Mouse (Mus musculus) brain, embryonic 14.5 days (tissue): ENCODE data around the gene Plxnd1. TPM values are rescaled to one million over a fixed set of nuclear protein-coding genes. Genes with fewer than 3 reads are reported as not detected.
A peak's percentile ranks its signal among the peaks of the same experiment; 100 is the strongest.

ENCODE experiments used
- DNase-seq: peaks from one replicate; pipeline ENCODE4 v3.0.0-alpha.2; 2011; ENCODE audit warnings: low read depth
- CTCF ChIP-seq: fragments of 200-500 bp; IDR thresholded peaks from 2 replicates; pipeline ENCODE4 v1.5.1; 2012; ENCODE audit warnings: inconsistent platforms, mild to moderate bottlenecking, moderate library complexity, borderline replicate concordance; ENCODE audit not compliant: insufficient read depth, insufficient read length; ENCODE audit errors: extremely low read depth
- POLR2A ChIP-seq: fragments of 200-500 bp; IDR thresholded peaks from 2 replicates; pipeline ENCODE4 v1.6.1; 2012; ENCODE audit warnings: mild to moderate bottlenecking, inconsistent platforms, borderline replicate concordance; ENCODE audit not compliant: poor library complexity, insufficient read depth, insufficient read length, severe bottlenecking; ENCODE audit errors: extremely low read depth
- polyA plus RNA-seq: library from polyadenylated mRNA; depleted of rRNA; stranded (reverse); fragments of >200 nt; gene quantifications from 2 replicates; pipeline ENCODE4 v1.2.3, GENCODE M21; 2012

The Plxnd1 gene
- polyA plus RNA-seq, 1 experiment, result 38.5 TPM

- TF ChIP-seq POLR2A (no peak), CTCF (peak; percentile 7; the same call in 1 of the 2 replicates)
- peak; percentile 49 for DNase-seq
Observed at GRCm38 (mm10) chr6:115996171-115996851, 1.5 kb upstream of the Plxnd1 start.

DNA sequence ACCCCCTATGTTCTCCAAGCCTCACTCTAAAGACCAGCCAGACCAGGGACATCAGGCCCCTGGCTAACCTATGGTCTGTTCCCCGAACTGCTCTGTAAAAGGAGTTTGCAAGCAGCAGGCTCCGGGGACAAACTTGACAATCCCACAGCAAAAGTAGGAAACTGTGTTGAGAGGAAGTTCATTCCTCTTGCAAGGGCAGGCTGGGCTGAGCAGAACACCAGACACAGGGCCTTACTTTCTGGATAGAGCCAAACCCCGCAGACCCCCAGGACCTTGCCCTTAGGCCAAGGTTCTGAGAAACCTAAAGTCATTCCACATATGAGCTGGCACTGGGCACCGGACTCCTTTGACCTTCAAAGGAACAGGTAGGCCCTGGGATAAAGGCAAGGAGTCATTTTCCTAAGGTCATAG lies 731 bp upstream of the Plxnd1 start:
- no peak for TF ChIP-seq POLR2A
- TF ChIP-seq CTCF, result no peak

DNA sequence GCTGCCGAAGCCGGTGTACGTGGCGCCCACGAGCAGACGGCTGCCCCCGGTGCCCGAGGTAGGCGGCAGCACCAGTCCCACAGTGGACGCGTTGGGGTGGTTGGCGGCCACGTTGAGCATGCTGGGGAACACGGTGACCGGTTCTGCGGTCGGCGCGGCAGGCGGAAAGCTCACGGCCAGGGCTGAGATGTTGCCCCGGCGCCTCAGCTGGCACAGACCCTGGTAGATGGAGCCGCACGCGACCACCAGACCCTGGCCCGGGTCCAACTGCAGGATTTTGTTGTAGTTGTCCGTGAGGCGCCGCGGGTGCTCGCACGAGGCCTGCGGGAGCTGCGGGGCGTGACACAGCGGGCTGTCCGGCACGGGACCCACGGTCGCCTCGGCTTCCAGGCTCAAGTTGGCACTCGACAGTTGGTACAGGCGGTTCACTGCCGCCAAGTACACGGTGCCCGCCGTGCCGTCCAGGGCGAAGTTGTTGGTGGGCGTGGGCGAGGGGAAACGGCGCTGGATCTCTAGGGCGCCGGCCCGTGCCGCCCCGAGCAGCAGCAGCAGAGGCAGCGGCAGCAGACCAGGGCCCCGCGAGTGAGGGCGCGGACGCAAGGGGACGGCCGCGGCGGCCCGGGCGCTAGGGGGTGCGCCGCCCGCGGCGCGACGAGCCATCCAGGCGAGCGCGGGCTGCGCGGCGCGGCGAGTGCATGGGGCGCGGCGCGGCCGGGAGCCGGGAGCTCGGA lies 494 bp downstream of the Plxnd1 start:
- peak; percentile 34 for DNase-seq
- no peak for TF ChIP-seq POLR2A
- TF ChIP-seq CTCF, result no peak

More for the DNA sequence above, 731 bp upstream of the Plxnd1 start:
- DNase-seq, result no peak

- TF ChIP-seq POLR2A (no peak), CTCF (no peak)
- DNase-seq, result peak; percentile 64
Observed at GRCm38 (mm10) chr6:115993463-115994145, 1.2 kb downstream of the Plxnd1 start.

DNA sequence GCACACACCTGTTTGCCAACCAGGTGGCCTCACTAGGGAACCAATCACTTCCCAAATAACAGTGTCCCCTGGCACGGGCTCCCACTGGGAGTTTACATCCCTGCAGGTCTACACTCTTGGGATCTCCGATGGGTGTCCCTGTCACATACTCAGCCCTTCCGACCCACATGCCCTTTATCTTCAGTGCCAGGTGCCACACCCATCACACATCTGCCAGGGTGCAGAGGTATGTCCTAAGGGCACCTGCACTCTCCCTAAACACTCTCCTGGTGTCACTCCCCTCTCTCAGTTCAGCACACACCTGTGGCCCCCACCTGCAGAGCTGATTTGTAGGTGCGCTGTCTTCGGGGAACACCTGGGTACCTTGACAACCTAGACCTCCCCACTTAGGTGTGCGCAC lies 1.8 kb downstream of the Plxnd1 start:
- TF ChIP-seq CTCF, result no peak
- DNase-seq, result no peak

DNA sequence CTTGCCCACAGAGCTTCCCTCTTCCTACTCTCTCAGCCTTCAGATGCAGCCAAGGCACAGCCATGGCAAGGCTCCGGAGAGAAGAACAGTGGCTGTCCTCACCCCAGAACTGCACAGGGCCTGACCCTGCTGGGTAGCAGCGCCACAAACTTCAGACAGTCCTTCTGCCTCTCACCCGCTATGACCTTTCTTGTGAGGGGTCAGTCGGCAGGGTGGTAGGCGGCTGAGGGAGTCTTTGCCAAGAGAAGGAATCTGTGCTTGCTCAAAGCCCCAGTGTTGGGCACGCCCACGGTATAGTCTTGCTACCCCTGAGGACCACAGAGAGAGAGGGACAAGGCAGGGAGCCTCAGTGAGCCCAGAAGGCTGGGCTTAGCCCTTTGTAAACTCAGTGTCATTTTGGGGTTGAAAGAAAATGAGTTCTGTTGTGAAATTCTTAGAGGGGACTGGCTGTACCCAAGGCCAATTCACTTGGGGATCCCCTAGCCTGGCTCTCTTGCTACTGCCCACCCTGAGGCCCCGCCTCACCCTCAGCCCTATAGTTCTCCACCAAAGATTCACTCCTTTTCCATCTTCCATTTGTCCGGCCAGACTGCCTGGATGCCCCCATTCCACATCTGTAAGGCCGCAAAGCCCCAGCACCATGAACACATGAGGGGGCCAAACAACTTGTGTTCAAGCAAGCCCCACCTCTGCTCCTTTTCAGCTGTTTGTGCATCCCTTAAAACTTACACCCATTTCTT lies 2.8 kb downstream of the Plxnd1 start:
- DNase-seq, result no peak
- TF ChIP-seq POLR2A (no peak), CTCF (no peak)

- TF ChIP-seq POLR2A, result no peak
- TF ChIP-seq CTCF, result no peak
- no peak for DNase-seq
Observed at GRCm38 (mm10) chr6:115991108-115991880, 3.5 kb downstream of the Plxnd1 start.

GRCm38 (mm10) chr6:115990479-115990878 lies 4.3 kb downstream of the Plxnd1 start:
- TF ChIP-seq CTCF, result no peak
- no peak for TF ChIP-seq POLR2A
- no peak for DNase-seq

- no peak for TF ChIP-seq CTCF
- no peak for TF ChIP-seq POLR2A
- DNase-seq, result no peak
Observed at GRCm38 (mm10) chr6:115990056-115990455, 4.7 kb downstream of the Plxnd1 start.

- no peak for DNase-seq
- TF ChIP-seq POLR2A (no peak), CTCF (no peak)
Observed at GRCm38 (mm10) chr6:115989607-115990006, 5.2 kb downstream of the Plxnd1 start.

- TF ChIP-seq CTCF, result no peak
- no peak for TF ChIP-seq POLR2A
- DNase-seq, result no peak
Observed at GRCm38 (mm10) chr6:115989032-115989431, 5.8 kb downstream of the Plxnd1 start.
